Mouse (Mus musculus): ENCODE measurements at regions not wholly inside any gene's neighbourhood (a gene's known extent, or its start where the extent isn't known, plus 50 kb on each side); places are given as distances from the start of the nearest gene placed in this dataset.
A peak's percentile ranks its signal among the peaks of the same experiment; 100 is the strongest.

- 59% methylated on average over 3 of the region's 3 CpGs for WGBS
- Histone ChIP-seq H3K4me1 (ENCODE audit: control insufficient read depth, insufficient read depth, low read length) (no peaks in the 10 kb centered on the region; the same call in 1 of the 2 replicates), H3K27me3 (ENCODE audit: control insufficient read depth, insufficient read depth, low read length) (no peaks in the 10 kb centered on the region), H3K27ac (replicated peaks; ENCODE audit: insufficient read depth, low read depth, low read length) (no peak overlapping the region), H3K36me3 (ENCODE audit: control insufficient read depth, insufficient read depth, low read length) (no peaks in the 10 kb centered on the region), H3K79me2 (ENCODE audit: control insufficient read depth, insufficient read depth, low read length) (no peaks in the 10 kb centered on the region), H3K4me3 (ENCODE audit: insufficient read depth, low read depth, low read length) (no peak overlapping the region), H3K9ac (ENCODE audit: low read depth, low read length) (no peak overlapping the region)
- no peak for TF ChIP-seq CTCF (IDR thresholded peaks at IDR 0.05; ENCODE audit: low read depth, low read length)
- TF ChIP-seq POLR2A (IDR thresholded peaks at IDR 0.05; ENCODE audit: extremely low read depth, insufficient read depth, low read length), result no peak
- peak; percentile 31 for DNase-seq (ENCODE audit: extremely low read depth, low read depth, low spot score)
Observed at GRCm38 (mm10) chr6:95372938-95373337, 51.0 kb downstream of the Gm10234 start.

- H3K27ac ChIP-seq (replicated peaks; ENCODE audit: insufficient read depth, low read depth, low read length), result no peak overlapping the region
- H3K4me1 ChIP-seq (ENCODE audit: control insufficient read depth, insufficient read depth, low read length), result no peaks in the 10 kb centered on the region; the same call in 1 of the 2 replicates
- 91% methylated on average over 6 of the region's 6 CpGs for WGBS
- no peak overlapping the region for H3K4me3 ChIP-seq (ENCODE audit: insufficient read depth, low read depth, low read length)
- H3K9ac ChIP-seq (ENCODE audit: low read depth, low read length), result no peak overlapping the region
- TF ChIP-seq POLR2A (IDR thresholded peaks at IDR 0.05; ENCODE audit: extremely low read depth, insufficient read depth, low read length), result no peak
- no peak for TF ChIP-seq CTCF (IDR thresholded peaks at IDR 0.05; ENCODE audit: low read depth, low read length)
- H3K27me3 ChIP-seq (ENCODE audit: control insufficient read depth, insufficient read depth, low read length), result no peaks in the 10 kb centered on the region
- no peak for DNase-seq (ENCODE audit: extremely low read depth, low read depth, low spot score)
- no peaks in the 10 kb centered on the region for H3K36me3 ChIP-seq (ENCODE audit: control insufficient read depth, insufficient read depth, low read length)
- no peaks in the 10 kb centered on the region for H3K79me2 ChIP-seq (ENCODE audit: control insufficient read depth, insufficient read depth, low read length)
Observed at GRCm38 (mm10) chr6:95374266-95374665, 52.4 kb downstream of the Gm10234 start.

- H3K27ac ChIP-seq (replicated peaks; ENCODE audit: insufficient read depth, low read depth, low read length), result no peak overlapping the region
- no peaks in the 10 kb centered on the region; the same call in 1 of the 2 replicates for H3K4me1 ChIP-seq (ENCODE audit: control insufficient read depth, insufficient read depth, low read length)
- no peak for TF ChIP-seq CTCF (IDR thresholded peaks at IDR 0.05; ENCODE audit: low read depth, low read length)
- no peak for TF ChIP-seq POLR2A (IDR thresholded peaks at IDR 0.05; ENCODE audit: extremely low read depth, insufficient read depth, low read length)
- H3K79me2 ChIP-seq (ENCODE audit: control insufficient read depth, insufficient read depth, low read length), result no peaks in the 10 kb centered on the region
- no peak overlapping the region for H3K9ac ChIP-seq (ENCODE audit: low read depth, low read length)
- H3K4me3 ChIP-seq (ENCODE audit: insufficient read depth, low read depth, low read length), result no peak overlapping the region
- H3K36me3 ChIP-seq (ENCODE audit: control insufficient read depth, insufficient read depth, low read length), result no peaks in the 10 kb centered on the region
- DNase-seq (ENCODE audit: extremely low read depth, low read depth, low spot score), result no peak
- WGBS, result 88% methylated on average over 13 of the region's 13 CpGs
- H3K27me3 ChIP-seq (ENCODE audit: control insufficient read depth, insufficient read depth, low read length), result no peaks in the 10 kb centered on the region
Observed at GRCm38 (mm10) chr6:95377590-95378245, 55.8 kb downstream of the Gm10234 start.

- Histone ChIP-seq H3K27me3 (ENCODE audit: control insufficient read depth, insufficient read depth, low read length) (no peaks in the 10 kb centered on the region), H3K4me1 (ENCODE audit: control insufficient read depth, insufficient read depth, low read length) (no peaks in the 10 kb centered on the region), H3K4me3 (ENCODE audit: insufficient read depth, low read depth, low read length) (no peak overlapping the region), H3K79me2 (ENCODE audit: control insufficient read depth, insufficient read depth, low read length) (no peaks in the 10 kb centered on the region), H3K9ac (ENCODE audit: low read depth, low read length) (no peak overlapping the region), H3K36me3 (ENCODE audit: control insufficient read depth, insufficient read depth, low read length) (no peaks in the 10 kb centered on the region), H3K27ac (replicated peaks; ENCODE audit: insufficient read depth, low read depth, low read length) (no peak overlapping the region)
- 81% methylated on average over 4 of the region's 4 CpGs for WGBS
- TF ChIP-seq POLR2A (IDR thresholded peaks at IDR 0.05; ENCODE audit: extremely low read depth, insufficient read depth, low read length) (no peak), CTCF (IDR thresholded peaks at IDR 0.05; ENCODE audit: low read depth, low read length) (no peak)
- DNase-seq (ENCODE audit: extremely low read depth, low read depth, low spot score), result no peak
Observed at GRCm38 (mm10) chr6:95378349-95378748, 56.4 kb downstream of the Gm10234 start.

Measured in liver, adult 2 months (tissue).